Mouse (Mus musculus) hindbrain, postnatal 0 days (tissue): Measurements from ENCODE around the gene Usp38. TPM values are rescaled to one million over a fixed set of nuclear protein-coding genes. Genes with fewer than 3 reads are reported as not detected.

Experiments
- ATAC-seq: fragments of 200-750 bp; cut with Nextera tagmentation; 2 replicates; pipeline ENCODE4 v1.8.0; 2017; ENCODE audit warnings: mild to moderate bottlenecking, moderate TSS enrichment, moderate library complexity
- DNase-seq: peaks from one replicate; pipeline ENCODE4 v3.0.0-alpha.2; 2015; ENCODE audit warnings: low spot score
- H3K27ac ChIP-seq: fragments of 300-500 bp; sonication (generic); 2 replicates; pipeline ENCODE4 v1.5.1; 2014; ENCODE audit warnings: mild to moderate bottlenecking
- H3K27me3 ChIP-seq: fragments of 300-500 bp; sonication (generic); 2 replicates; pipeline ENCODE4 v1.6.1; 2014; ENCODE audit warnings: low read length, mixed read lengths; ENCODE audit not compliant: insufficient read depth
- H3K36me3 ChIP-seq: fragments of 300-500 bp; sonication (generic); 2 replicates; pipeline ENCODE4 v1.6.1; 2014; ENCODE audit warnings: low read length, mixed read lengths; ENCODE audit not compliant: insufficient read depth
- H3K4me1 ChIP-seq: fragments of 300-500 bp; sonication (generic); 2 replicates; pipeline ENCODE4 v1.6.1; 2014; ENCODE audit warnings: antibody characterized with exemption, low read length, mixed read lengths; ENCODE audit not compliant: insufficient read depth
- H3K4me2 ChIP-seq: fragments of 300-500 bp; sonication (generic); 2 replicates; pipeline ENCODE4 v1.6.1; 2014; ENCODE audit warnings: low read depth, mild to moderate bottlenecking, low read length, moderate library complexity, mixed read lengths
- H3K4me3 ChIP-seq: fragments of 300-500 bp; sonication (generic); 2 replicates; pipeline ENCODE4 v1.5.1; 2014; ENCODE audit warnings: low read length
- H3K9ac ChIP-seq: fragments of 300-500 bp; sonication (generic); replicated peaks from 2 replicates; pipeline ENCODE4 v1.6.1; 2014; ENCODE audit warnings: mild to moderate bottlenecking, low read length, moderate library complexity, mixed read lengths
- H3K9me3 ChIP-seq: fragments of 300-500 bp; sonication (generic); 2 replicates; pipeline ENCODE4 v1.6.1; 2016; ENCODE audit warnings: low read length, mixed read lengths
- CTCF ChIP-seq: IDR thresholded peaks from 2 replicates; pipeline ENCODE4 v1.5.1; 2016; ENCODE audit warnings: antibody characterized with exemption, control low read depth, low read depth
- WGBS: fragments of 180-500 bp; shearing (Covaris S2); extraction: QIAGEN DNeasy Blood & Tissue Kit; methylation state at CpG from one replicate; pipeline ENCODE4 v1.1.7; 2014; 5-methylcytosine and 5-hydroxymethylcytosine counted together
- polyA plus RNA-seq: library from polyadenylated mRNA; unstranded; fragments of >200 nt; fragmentation: Nextera tagmentation; extraction: Ambion mirVana; gene quantifications from 2 replicates; pipeline ENCODE4 v1.2.1, GENCODE M21; 2015
- total RNA-seq: library from RNA; depleted of rRNA; stranded (reverse); fragments of >200 nt; gene quantifications from 2 replicates; pipeline ENCODE4 v1.2.3, GENCODE M21; 2014

The Usp38 gene
- total and polyA plus RNA-seq, 2 experiments from 2014 or later = 17.2 to 40.8 TPM

DNA sequence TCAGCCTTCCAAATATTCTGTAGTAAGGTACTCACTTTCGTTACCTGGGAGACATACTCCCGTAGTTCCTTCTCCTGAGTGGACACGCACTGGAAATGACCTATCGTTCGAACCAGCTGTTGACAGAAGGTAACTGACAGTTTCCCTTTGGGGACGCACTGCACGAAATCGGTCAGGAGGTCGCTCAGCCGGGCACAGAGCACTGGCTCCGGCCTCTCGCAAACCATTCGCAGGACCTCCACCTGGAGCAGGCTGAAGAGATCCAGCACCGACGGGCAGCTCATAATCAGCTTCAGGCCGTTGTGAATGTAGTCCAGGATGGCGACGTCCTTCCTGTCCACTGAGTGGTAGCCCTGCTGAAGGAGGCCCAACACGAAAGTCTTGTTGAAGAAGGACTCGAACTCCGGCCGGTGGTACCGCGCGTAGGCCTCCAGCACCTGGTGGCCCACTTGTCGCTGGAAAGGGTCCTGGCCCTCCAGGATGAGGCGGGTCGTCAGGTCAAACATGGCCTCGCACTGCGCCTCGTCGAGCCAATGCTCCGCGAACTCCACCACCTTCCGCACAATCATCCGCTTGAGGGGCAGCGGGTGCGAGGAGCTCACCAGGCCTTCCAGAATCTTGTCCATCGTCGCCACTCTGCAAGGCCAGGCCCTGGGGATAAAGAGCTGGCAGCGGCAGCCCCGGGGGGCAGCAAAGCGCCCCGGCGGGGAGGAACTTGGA is 757 bp downstream of the Usp38 start:
- WGBS = 3% methylated on average over 45 of the region's 45 CpGs
- DNase-seq (no peak), ATAC-seq (no peak)
- H3K4me3 ChIP-seq = peak overlapping the region; percentile 94
- TF ChIP-seq CTCF = no peak
- peak overlapping the region; percentile 82 for H3K27ac ChIP-seq
- no peaks in the 10 kb centered on the region for H3K9me3 ChIP-seq
- no peaks in the 10 kb centered on the region for H3K36me3 ChIP-seq
- peak overlapping the region; percentile 92 for H3K9ac ChIP-seq
- H3K4me1 ChIP-seq = peaks cover 11% of the 10 kb centered on the region; the same call in 1 of the 2 replicates
- peak overlapping the region; percentile 99 for H3K4me2 ChIP-seq
- H3K27me3 ChIP-seq = no peaks in the 10 kb centered on the region

- H3K9ac ChIP-seq = peak overlapping the region; percentile 92
- no peaks in the 10 kb centered on the region for H3K9me3 ChIP-seq
- no peaks in the 10 kb centered on the region for H3K27me3 ChIP-seq
- 78% methylated on average over 2 of the region's 2 CpGs for WGBS
- H3K4me1 ChIP-seq = peaks cover 11% of the 10 kb centered on the region; the same call in 1 of the 2 replicates
- no peak for ATAC-seq
- peak overlapping the region; percentile 94 for H3K4me3 ChIP-seq
- peaks cover 4% of the 10 kb centered on the region; the same call in 1 of the 2 replicates for H3K36me3 ChIP-seq
- TF ChIP-seq CTCF = no peak
- peak overlapping the region; percentile 99 for H3K4me2 ChIP-seq
- no peak overlapping the region for H3K27ac ChIP-seq
- DNase-seq = no peak
Measured at GRCm38 (mm10) chr8:81012699-81013098, 2.0 kb downstream of the Usp38 start.

- no peak for TF ChIP-seq CTCF
- 79% methylated on average over 4 of the region's 4 CpGs for WGBS
- H3K4me1 ChIP-seq = peaks cover 11% of the 10 kb centered on the region; the same call in 1 of the 2 replicates
- no peak for ATAC-seq
- H3K9me3 ChIP-seq = no peaks in the 10 kb centered on the region
- no peak for DNase-seq
- no peaks in the 10 kb centered on the region for H3K27me3 ChIP-seq
- peaks cover 4% of the 10 kb centered on the region; the same call in 1 of the 2 replicates for H3K36me3 ChIP-seq
- no peak overlapping the region; the same call in 1 of the 2 replicates for H3K9ac ChIP-seq
- peak overlapping the region; percentile 99 for H3K4me2 ChIP-seq
- H3K27ac ChIP-seq = no peak overlapping the region
- H3K4me3 ChIP-seq = peak overlapping the region; percentile 94; the same call in 1 of the 2 replicates
Measured at GRCm38 (mm10) chr8:81012031-81012560, 2.6 kb downstream of the Usp38 start.

DNA sequence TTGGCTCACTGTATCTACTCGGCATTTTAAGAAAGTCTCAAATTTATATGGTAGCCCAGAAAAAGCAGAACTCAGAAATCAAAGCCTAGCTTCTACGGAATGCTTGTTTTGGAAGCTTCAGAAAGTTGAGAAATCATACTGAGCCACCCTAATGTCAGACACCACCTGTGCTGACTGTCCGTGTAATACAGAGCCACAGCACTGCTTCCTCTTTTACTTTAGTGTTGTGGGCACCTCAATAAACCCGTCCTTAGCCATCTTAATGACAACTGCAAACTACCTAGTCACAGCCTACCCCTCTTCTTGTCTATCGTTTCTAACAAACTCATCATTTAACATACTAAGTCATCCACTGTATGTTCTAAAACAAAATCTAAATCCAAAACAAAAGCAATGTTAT is 4.3 kb downstream of the Usp38 start:
- Histone ChIP-seq H3K36me3 (peaks cover 13% of the 10 kb centered on the region; the same call in 1 of the 2 replicates), H3K4me1 (peaks cover 11% of the 10 kb centered on the region; the same call in 1 of the 2 replicates), H3K4me2 (no peak overlapping the region), H3K27me3 (no peaks in the 10 kb centered on the region), H3K4me3 (no peak overlapping the region), H3K9ac (no peak overlapping the region), H3K9me3 (no peaks in the 10 kb centered on the region), H3K27ac (no peak overlapping the region)
- ATAC-seq (no peak), DNase-seq (no peak)
- no peak for TF ChIP-seq CTCF
- WGBS = 89% methylated on average over 5 of the region's 5 CpGs

- no peaks in the 10 kb centered on the region for H3K4me1 ChIP-seq
- no peaks in the 10 kb centered on the region for H3K9me3 ChIP-seq
- no peaks in the 10 kb centered on the region for H3K27me3 ChIP-seq
- no peak overlapping the region for H3K4me2 ChIP-seq
- ATAC-seq (no peak), DNase-seq (no peak)
- H3K4me3 ChIP-seq = no peak overlapping the region
- H3K36me3 ChIP-seq = peaks cover 30% of the 10 kb centered on the region; the same call in 1 of the 2 replicates
- 87% methylated on average over 1 of the region's 1 CpGs for WGBS
- no peak overlapping the region for H3K9ac ChIP-seq
- H3K27ac ChIP-seq = no peak overlapping the region
- TF ChIP-seq CTCF = no peak
Measured at GRCm38 (mm10) chr8:81005114-81005513, 9.6 kb downstream of the Usp38 start.

DNA sequence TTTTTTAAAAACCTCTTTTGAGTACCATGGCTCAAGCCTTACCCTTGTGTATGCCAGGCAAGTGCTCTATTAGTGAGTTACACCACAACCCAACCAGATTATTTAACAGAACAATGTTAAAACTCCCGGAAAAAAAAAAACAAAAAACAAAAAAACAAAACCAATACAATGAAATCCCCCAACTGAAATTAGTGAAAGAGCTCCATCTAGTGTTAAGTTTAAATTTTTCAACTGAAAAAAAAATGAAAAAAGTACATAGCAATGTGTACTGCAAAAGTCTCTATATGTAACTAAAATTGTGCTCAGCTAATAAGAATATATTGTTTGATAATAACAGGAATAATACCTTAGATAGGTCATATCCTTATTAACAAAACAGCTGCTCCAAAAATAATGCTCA is 18.1 kb downstream of the Usp38 start:
- WGBS = 25% methylated on average over 1 of the region's 1 CpGs
- Histone ChIP-seq H3K4me3 (no peak overlapping the region), H3K9me3 (no peaks in the 10 kb centered on the region), H3K36me3 (peaks cover 45% of the 10 kb centered on the region), H3K4me1 (no peaks in the 10 kb centered on the region), H3K27ac (no peak overlapping the region), H3K9ac (no peak overlapping the region), H3K27me3 (no peaks in the 10 kb centered on the region), H3K4me2 (no peak overlapping the region)
- TF ChIP-seq CTCF = peak; percentile 56
- ATAC-seq (no peak), DNase-seq (peak; percentile 53)

DNA sequence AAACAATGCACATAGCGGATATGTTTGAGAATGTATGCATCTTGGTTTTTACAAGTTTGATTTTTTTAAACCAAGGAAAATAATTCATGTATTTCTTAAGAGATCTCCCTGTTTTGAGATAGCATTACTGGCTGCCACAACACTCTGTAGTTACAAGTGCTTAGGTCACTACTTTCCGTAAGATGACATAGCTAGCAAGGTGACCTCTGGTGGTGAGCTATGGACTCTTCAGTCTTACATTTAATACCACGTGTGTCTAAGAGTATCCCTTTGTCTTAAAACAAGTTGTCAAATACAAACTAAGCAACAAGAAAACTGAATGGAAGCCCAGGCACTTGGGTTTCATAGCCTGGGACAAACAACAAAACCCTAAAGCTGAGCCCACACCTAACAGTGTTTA is 22.8 kb downstream of the Usp38 start:
- Histone ChIP-seq H3K4me1 (no peaks in the 10 kb centered on the region), H3K27me3 (no peaks in the 10 kb centered on the region), H3K9ac (no peak overlapping the region), H3K27ac (no peak overlapping the region), H3K4me3 (no peak overlapping the region), H3K36me3 (peaks cover 23% of the 10 kb centered on the region; the same call in 1 of the 2 replicates), H3K4me2 (no peak overlapping the region), H3K9me3 (no peaks in the 10 kb centered on the region)
- DNase-seq (peak; percentile 84), ATAC-seq (peak; percentile 93)
- 47% methylated on average over 3 of the region's 3 CpGs for WGBS
- peak; percentile 78 for TF ChIP-seq CTCF
